Mouse (Mus musculus) liver (tissue): ENCODE measurements around the gene Olfr655.

Experiments used
- DNase-seq: peaks from one replicate; pipeline ENCODE4 v3.0.0-alpha.2; 2020; ENCODE audit warnings: mixed read lengths

Gene Olfr655

GRCm38 (mm10) chr7:104601679-104602078 lies at the start of gene Olfr655:
Gene Olfr655, minus strand, starts transcription at chr7:104601779.
- no peak for DNase-seq

- peak; percentile 40 for DNase-seq
Observed at GRCm38 (mm10) chr7:104646841-104647482, 45.4 kb upstream of the Olfr655 start, which contains the start of gene Olfr658. Gene Olfr658, minus strand, starts transcription at chr7:104647305.

GRCm38 (mm10) chr7:104624494-104624893 lies 22.9 kb upstream of the Olfr655 start, which contains the start of gene Olfr657:
Gene Olfr657, plus strand, starts transcription at chr7:104624794.
- DNase-seq = no peak

- DNase-seq = no peak
Observed at GRCm38 (mm10) chr7:104613655-104614054, 12.1 kb upstream of the Olfr655 start, which contains the start of gene Olfr656. Gene Olfr656, plus strand, starts transcription at chr7:104613955.

GRCm38 (mm10) chr7:104604727-104605126 lies 3.1 kb upstream of the Olfr655 start:
- no peak for DNase-seq

DNA sequence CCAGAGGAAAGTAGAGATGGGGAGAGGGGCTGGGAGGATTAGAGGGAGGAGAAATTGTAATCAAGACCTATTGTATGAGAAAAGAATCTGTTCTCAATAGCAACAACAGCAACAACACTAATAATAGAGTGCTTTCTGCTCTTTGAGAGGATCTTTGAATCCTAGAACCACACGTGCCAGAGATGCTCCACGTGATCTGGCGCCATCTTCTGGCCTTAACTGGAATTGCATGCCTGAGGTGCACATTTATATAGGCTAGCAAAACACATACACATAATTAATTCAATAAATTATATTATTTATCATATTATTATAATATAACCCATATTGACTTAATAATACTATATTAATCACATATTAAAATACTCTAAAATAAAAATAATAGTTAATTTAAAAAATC lies 1.6 kb upstream of the Olfr655 start:
- DNase-seq = peak; percentile 44

DNA sequence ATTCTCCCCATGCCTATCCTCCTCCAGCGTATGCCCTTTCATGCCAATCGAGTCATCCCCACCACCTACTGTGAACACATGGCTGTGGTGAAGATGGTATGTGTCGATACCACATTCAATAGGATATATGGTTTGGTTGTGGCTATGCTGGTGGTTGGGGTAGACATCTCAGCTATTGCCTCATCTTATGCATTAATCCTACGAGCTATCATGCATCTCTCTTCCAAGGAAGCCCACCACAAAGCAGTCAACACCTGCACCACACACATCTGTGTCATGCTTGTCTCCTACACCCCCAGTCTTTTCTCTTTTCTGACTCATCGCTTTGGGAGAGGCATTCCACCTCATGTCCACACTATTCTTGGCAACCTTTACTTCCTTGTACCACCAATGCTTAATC lies 13.3 kb downstream of the Olfr655 start:
- no peak for DNase-seq

GRCm38 (mm10) chr7:104586725-104587124 lies 14.9 kb downstream of the Olfr655 start, which contains the start of gene Olfr654:
Gene Olfr654, plus strand, starts transcription at chr7:104587025.
- no peak for DNase-seq

- no peak for DNase-seq
Observed at GRCm38 (mm10) chr7:104581429-104581828, 20.1 kb downstream of the Olfr655 start.

- DNase-seq = no peak
Observed at GRCm38 (mm10) chr7:104580846-104581245, 20.7 kb downstream of the Olfr655 start.

GRCm38 (mm10) chr7:104577014-104577413 lies 24.6 kb downstream of the Olfr655 start, which contains the start of gene Olfr653:
Gene Olfr653, plus strand, starts transcription at chr7:104577314.
- DNase-seq = no peak

- no peak for DNase-seq
Observed at GRCm38 (mm10) chr7:104560601-104561000, 41.0 kb downstream of the Olfr655 start, which contains the start of gene Olfr652. Gene Olfr652, plus strand, starts transcription at chr7:104560901.

DNA sequence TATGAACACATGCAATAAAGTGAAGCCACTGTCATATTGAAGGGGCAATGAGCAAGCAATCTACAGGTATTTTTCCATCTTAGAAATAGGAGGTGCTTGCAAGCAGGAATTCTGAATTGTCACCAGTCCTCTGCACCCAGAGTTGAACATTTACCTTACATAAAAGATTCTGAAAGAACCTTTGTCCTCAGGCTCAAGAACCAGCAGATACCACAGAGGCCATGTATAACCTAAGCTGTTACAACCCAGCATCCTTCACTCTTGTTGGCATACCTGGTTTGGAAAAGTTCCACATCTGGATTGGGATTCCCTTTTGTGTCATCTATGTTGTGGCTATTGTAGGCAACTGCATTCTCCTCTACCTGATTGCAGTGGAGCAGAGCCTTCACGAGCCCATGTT lies 48.9 kb downstream of the Olfr655 start:
- DNase-seq = no peak

DNA sequence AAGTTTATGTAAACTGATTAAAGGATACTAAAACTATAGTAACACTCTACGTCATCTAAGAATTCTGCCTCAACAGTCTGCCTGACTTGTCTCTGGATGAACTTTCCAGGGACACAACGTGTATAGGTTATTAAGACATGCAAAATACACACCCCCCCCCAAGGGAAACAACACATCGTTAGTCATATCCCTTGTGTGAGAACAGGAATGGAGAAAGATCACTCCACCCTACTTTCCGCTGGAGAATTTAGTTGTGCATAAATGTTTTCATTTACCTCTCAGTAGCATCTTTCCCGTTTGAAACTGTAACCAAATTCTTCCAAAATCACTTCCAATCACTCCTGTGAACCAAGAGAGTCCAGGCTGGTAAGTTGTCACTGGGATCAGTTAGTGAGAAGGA lies 51.7 kb downstream of the Olfr655 start, which contains the start of gene Olfr651:
Olfr651 (plus strand) TSS at position 301 of the 400 bp plus-strand sequence.
- no peak for DNase-seq
